Mouse (Mus musculus) right cerebral cortex, postnatal 36 days (tissue): ENCODE measurements around the gene Lhx3.

ENCODE experiments used
- DNase-seq, 2 experiments: peaks; one replicate each; pipeline ENCODE4 v3.0.0; 2022; ENCODE audit warnings: low spot score in 2 of 2, mixed read lengths in 1 of 2

The Lhx3 gene

GRCm38 (mm10) chr2:26208126-26208789 is at the start of gene Lhx3:
Gene Lhx3, minus strand, starts transcription at chr2:26208289.
- no peak for DNase-seq

GRCm38 (mm10) chr2:26257315-26258096 is 49.4 kb upstream of the Lhx3 start:
- no peak for DNase-seq

DNA sequence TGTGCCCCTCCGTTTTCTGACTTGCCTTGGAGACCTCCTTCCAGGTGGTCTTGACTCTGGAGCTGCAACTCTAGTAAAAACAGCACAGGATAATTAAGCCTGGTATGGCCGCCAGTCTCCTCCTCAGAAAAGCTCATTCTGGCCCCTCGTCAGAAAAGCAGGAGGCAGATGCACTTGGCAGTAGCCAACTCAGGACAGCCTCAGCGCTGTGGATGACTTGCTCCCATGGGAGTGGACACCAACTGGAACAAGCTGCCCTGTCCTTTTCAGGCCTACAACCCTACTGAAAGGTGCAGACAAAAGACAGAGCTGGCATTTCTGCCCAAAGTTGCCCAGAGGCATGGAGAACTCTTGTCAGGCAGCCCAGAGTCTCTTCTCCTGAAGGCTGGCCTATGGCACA is 46.7 kb upstream of the Lhx3 start:
- no peak for DNase-seq

DNA sequence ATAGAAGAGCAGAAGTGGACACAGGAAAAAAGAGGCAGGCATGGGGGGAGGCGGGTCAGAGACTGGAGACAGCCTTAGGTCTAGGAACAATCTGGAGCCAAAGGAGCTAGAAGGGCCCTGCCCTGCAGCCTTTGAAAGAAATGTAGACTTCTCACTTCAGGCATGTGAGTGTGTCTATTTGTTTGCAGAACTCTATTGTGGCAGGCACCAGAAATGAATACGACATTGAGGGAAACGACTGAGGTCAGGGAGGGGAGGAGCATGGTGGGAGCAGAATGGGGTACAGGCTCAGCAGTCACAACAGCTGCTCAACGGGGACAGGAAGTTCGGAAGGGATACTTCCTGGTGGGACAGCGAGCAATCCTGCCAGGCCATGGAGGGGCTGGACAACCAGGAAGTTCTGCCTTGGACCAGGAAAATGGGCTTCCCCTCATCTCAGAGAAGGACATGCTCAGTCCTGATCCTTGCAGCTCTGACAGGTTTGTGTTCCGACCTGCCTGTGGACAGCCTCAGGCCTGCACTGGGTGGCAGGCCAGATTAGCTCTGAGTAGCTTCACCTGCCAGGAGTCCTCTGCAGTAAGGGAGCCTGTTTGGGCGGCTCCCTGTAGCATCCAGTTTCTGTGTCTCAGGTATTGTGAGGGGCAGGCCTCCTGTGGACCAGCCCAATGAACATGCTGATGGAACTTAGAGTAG is 44.6 kb upstream of the Lhx3 start:
- no peak for DNase-seq

GRCm38 (mm10) chr2:26247531-26247930 is 39.4 kb upstream of the Lhx3 start:
- no peak for DNase-seq

DNA sequence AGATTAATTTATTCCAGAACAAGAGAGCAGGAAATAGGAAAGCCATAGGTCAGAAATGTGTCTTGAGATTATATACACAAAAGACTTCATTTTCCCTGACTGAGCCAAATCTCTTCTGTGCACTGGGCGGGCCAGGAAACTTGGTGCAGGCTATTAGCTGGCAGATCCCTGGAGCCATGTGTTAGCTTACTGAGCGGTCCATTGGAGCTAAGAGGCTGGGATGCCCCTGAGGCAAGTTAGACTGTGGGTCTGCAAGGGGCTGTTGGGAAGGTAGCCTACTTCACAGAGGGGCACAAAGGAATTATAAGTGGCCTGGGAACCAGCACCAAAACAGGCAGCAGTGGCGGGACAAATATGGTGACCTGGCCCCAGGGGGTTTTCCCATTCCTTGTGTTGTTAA is 32.8 kb upstream of the Lhx3 start:
- DNase-seq, result no peak

DNA sequence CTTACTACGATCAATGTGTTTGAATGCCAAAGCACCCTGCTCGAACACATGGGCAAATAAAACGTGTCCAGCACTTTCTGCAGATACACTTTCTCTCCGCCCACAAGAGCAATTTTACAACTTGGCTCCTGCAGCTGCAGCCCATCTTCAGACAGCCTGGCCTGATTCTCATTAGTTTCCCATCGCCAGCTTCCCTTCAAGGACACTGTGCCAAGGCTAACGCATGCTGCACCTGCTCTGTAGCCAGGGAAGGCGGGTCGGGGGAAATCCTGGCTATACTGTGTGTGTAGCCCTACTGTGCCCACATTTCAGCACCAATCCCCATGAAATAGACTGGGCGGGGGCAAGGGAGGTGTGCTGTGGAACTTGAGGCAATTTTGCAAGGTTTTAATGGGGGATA is 32.2 kb upstream of the Lhx3 start:
- DNase-seq, result no peak

- DNase-seq, result peak; percentile 78 to 79
Observed at GRCm38 (mm10) chr2:26237290-26237782, 29.2 kb upstream of the Lhx3 start, which contains the start of gene Qsox2. Gene Qsox2, minus strand, starts transcription at chr2:26237525.

DNA sequence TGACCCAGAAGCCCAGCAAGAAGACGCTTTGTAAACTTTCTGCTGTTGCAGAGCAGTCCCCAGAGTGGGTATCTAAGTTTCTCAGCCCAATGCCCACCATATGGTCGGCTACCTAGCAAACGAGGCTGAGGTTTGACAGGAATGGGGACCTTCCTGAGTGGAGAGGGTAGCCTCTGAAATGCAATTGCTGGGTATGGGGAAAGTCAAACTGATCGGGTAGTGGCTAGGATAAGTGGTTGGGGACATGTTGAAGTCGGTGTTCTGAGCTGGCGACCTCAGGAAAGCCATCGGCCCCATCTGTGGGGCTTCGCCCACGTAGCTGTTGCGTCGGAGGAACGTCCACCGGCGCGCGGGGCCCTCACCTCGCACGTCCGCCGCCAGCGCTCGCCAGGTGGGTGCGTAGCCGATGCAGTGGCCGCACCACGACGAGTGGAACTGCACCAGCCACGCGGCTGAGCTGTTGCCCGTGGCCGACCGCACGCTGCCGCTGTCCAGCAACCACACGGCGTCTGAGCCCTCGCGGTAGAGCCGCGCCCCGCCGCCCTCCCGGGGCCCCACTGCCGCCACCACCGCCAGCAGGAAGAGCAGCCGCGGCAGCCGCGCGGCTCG is 28.7 kb upstream of the Lhx3 start:
- DNase-seq, result peak; percentile 8 to 45

DNA sequence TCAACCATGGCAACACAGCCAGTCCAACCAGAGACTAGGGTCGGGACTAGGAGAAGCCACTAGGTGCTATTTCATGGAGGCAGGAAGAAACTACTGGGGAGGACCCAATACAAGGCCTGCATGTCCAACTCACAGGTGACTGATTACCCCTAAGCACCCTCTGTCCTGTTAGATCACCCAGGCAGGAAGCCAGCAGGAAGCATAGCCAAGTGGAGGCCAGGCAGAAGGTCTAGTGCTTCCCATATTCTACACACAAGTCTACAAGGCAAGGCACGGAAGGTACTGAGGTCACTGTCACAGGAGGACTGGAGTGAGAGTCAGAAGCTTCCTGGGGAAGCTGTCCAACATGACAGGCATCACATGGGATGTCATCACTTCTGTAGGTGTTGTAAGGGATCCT is 26.7 kb upstream of the Lhx3 start:
- DNase-seq, result no peak

DNA sequence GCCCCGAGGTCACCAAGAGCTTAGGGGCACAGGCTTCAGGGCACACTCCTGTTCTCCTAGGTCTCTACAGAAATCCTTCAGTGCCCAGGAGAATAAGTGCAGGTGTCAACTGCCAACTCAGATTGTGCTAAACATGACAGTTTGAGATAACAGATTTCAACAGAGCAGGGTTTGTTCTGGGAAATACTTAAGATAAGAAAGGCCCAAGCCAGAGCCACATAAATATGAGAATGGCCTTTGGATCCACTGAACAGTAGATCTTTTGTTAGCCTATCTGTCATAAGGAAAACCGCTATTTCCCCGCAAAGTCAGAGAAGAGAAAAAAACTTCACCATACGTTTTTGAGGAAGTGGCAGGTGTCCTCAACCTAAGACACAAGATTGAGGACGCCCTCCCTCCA is 26.2 kb upstream of the Lhx3 start:
- DNase-seq, result no peak

DNA sequence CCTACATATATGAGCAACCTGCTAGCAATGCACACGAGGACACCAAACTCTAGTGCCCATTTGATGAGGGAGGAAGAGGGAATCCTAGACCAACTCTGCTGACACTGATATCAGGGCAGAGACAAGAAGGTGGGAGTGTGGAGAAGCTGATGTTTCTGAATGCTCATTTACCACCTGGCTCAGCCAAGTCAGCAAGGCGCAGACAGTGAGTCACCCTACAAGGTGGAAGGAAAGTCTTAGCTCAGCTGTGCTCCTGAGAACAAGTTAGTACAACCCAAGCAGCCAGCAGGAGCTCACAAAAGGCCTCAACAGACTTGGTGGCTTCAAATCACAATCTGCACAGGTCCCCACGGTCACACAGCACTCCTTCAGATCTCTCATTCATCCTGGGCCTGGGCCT is 23.3 kb upstream of the Lhx3 start:
- no peak for DNase-seq

DNA sequence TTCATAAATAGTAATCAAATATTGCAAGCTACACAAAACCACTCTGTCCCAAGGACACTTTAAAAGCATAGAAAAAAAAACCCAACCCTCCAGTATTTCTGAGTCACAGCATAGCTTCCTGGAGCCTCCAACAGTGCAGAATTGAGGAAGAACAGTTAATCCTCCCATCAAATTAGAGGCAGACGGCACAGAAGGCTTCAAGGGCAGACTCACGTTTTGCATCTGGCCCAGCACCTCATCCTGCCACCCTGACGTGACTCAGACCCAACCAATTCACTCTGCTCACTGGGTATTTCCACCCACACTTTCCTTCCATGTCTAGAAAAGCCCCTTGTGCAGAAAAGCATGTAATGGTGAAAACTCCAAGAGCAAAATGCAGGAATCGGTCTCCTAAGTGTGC is 22.2 kb upstream of the Lhx3 start:
- DNase-seq, result no peak

- peak in 1 of 2 experiments; percentile 26 for DNase-seq
Observed at GRCm38 (mm10) chr2:26227788-26228187, 19.7 kb upstream of the Lhx3 start.

DNA sequence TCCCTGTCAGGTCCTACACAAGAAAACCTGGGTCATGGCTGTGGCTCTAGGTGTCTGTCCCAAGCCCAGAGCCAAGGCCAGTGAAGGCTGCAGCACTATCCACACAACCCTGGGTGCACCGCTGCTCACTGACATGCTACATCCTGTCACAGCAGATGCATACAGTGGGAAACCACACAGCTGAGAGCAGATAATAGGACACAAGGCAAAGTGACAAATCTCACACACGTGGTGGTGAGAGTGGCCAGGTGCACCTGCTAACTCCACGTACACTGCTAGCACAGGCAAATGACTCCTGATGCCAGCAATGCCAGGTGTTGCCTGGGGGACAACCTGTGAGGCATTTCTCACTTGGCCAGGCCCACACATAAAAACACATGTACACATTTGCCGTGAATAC is 17.2 kb upstream of the Lhx3 start:
- DNase-seq, result no peak

DNA sequence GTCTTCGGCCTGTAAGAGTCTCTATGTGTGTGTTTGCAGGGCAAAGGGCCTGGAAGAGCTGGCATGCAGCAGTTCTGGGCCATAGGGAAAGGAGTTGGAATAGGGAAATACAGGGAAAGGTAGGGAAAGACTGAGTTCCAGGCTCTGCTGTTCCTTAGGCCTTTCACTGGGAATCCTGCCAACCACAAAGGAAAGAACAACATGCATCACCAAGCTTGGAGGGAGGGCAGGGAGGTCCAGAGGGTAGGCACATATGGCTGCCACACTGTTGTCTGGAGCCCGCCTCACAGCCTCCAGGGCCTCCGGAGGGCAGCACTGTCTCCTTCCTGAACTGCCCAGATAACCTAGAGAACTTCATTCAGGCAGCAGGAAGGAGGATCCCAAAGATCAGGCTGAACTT is 15.9 kb upstream of the Lhx3 start:
- DNase-seq, result no peak

- no peak for DNase-seq
Observed at GRCm38 (mm10) chr2:26214526-26214925, 6.4 kb upstream of the Lhx3 start.

GRCm38 (mm10) chr2:26209566-26209965 is 1.5 kb upstream of the Lhx3 start:
- no peak for DNase-seq

DNA sequence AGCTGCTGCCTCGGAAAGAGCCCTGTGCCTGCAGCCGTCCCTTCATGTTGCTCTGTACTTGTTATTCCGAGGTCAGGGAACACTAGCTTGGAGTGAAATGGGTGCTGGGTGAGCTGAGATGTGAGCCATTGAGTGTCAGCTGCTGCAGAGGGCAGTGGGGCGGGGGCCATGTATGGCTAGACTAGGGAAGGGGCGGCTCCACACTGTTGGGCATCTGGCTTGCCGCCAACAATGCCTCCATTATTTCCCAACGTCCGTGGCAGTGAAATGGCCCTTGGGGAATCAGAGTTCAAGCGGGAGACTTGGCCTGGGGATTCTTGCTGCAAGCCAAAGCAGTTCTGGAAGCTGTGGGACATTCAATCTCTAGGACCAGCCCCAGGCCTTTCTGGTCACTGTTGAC is 530 bp downstream of the Lhx3 start:
- no peak for DNase-seq

GRCm38 (mm10) chr2:26205761-26206160 is 2.3 kb downstream of the Lhx3 start:
- DNase-seq, result no peak

DNA sequence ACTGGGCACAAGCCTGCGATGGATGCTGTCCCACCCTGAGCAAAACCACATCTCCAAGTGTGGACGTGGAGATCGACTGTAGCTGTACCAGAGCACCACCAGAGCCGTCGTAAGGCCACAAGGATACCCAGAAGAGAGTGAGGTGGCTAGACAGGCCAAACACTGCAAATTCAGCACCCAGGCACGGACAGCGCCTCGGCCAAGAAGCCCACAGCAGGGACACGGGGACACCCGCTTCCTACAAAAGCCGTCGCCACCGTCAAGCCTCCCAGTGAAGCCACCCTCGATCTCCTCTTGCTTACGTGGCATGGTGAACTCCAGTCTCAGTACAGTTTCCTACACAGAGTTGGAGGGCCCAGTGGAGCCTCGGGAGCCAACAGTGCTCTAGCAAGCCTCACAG is 3.0 kb downstream of the Lhx3 start:
- DNase-seq, result no peak

DNA sequence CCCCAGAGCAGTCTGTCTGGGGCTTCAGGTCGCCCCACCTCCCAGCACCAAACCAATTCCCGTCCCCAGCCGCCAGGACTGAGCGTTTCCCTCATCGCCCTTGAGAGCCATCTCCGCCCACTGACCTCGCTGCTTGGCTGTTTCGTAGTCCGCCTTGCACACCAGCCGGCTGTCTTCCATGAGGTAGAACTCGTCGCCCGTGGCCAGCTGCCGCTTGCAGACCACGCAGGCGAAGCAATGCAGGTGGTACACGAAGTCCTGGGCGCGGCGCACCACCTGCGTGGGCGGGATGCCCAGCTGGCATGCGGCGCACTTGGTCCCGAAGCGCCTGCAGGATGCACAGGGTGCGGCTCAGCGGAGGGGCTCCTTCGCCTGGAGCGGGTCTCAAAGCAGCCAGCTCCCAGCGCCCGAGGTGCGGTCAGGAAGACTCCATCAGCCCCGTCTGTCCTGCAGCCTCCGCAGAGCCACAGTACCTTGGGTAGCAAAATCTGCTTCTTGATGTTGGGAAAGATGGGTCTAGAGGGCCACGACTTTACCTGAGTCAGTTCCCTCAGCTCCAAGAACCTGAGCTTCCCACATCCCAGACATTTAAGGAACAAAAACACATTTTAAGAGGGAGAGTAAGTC is 5.1 kb downstream of the Lhx3 start:
- peak; percentile 16 to 27 for DNase-seq
